Mouse (Mus musculus): Measurements from ENCODE around the gene Retnlg. TPM values are rescaled to one million over a fixed set of nuclear protein-coding genes. Genes with fewer than 3 reads are reported as not detected.
A peak's percentile ranks its signal among the peaks of the same experiment; 100 is the strongest.
"Not testable (repeated sequence)": the region's sequence is repeated elsewhere in the genome, so short reads cannot be mapped to it uniquely, and the experiment has no call there.

The Retnlg gene
- total RNA-seq (2014; fragmentation: Nextera tagmentation) (not detected in 2 replicates), total RNA-seq (2017) (not detected in 2 replicates), polyA plus RNA-seq (2012) (not detected in 2 replicates)

- H3K27me3 ChIP-seq (ENCODE audit: insufficient read depth, low read length), result no peaks in the 10 kb centered on the region
- peaks cover 30% of the 10 kb centered on the region for H3K4me1 ChIP-seq (ENCODE audit: insufficient read depth, low read depth, low read length)
- TF ChIP-seq POLR2AphosphoS5 (IDR thresholded peaks at IDR 0.05; ENCODE audit: insufficient replicate concordance, low read depth, low read length) (no peak), TAL1 (conservative IDR thresholded peaks at IDR 0.05; ENCODE audit: low read depth, low read length) (no peak), GATA2 (IDR thresholded peaks at IDR 0.05; ENCODE audit: borderline replicate concordance, low read depth, low read length) (no peak), CTCF (IDR thresholded peaks at IDR 0.05; ENCODE audit: low read depth, low read length) (no peak), GATA1 (IDR thresholded peaks at IDR 0.05; ENCODE audit: borderline replicate concordance, low read length) (no peak)
- no peak for DNase-seq (ENCODE audit: low spot score)
- H3K4me3 ChIP-seq (ENCODE audit: low read depth, low read length), result no peak within 1 kb of the TSS
- no peaks in the 10 kb centered on the region for H3K9me3 ChIP-seq (replicated peaks)
- no peaks in the 10 kb centered on the region for H3K36me3 ChIP-seq (replicated peaks)
- no peak for ATAC-seq (ENCODE audit: extremely low read depth, insufficient number of reproducible peaks, low FRiP score, poor library complexity, severe bottlenecking)
Measured at GRCm38 (mm10) chr16:48872321-48872720, at the start of gene Retnlg. Retnlg (plus strand) TSS chr16:48872621.

GRCm38 (mm10) chr16:48826474-48826873, 45.9 kb upstream of the Retnlg start:
- no peak for TF ChIP-seq GATA1 (IDR thresholded peaks at IDR 0.05; ENCODE audit: borderline replicate concordance, low read length)
- TF ChIP-seq GATA2 (IDR thresholded peaks at IDR 0.05; ENCODE audit: borderline replicate concordance, low read depth, low read length), result no peak
- no peak for TF ChIP-seq CTCF (IDR thresholded peaks at IDR 0.05; ENCODE audit: low read depth, low read length)
- no peak for TF ChIP-seq TAL1 (conservative IDR thresholded peaks at IDR 0.05; ENCODE audit: low read depth, low read length)
- no peak for TF ChIP-seq POLR2AphosphoS5 (IDR thresholded peaks at IDR 0.05; ENCODE audit: insufficient replicate concordance, low read depth, low read length)
- no peak for DNase-seq (ENCODE audit: low spot score)
- Histone ChIP-seq H3K27me3 (ENCODE audit: insufficient read depth, low read length) (no peaks in the 10 kb centered on the region), H3K4me3 (ENCODE audit: low read depth, low read length) (no peak overlapping the region), H3K36me3 (replicated peaks) (no peaks in the 10 kb centered on the region), H3K9me3 (replicated peaks) (no peaks in the 10 kb centered on the region), H3K4me1 (ENCODE audit: insufficient read depth, low read depth, low read length) (peaks cover 2% of the 10 kb centered on the region; the same call in 1 of the 2 replicates)
- no peak for ATAC-seq (ENCODE audit: extremely low read depth, insufficient number of reproducible peaks, low FRiP score, poor library complexity, severe bottlenecking)

GRCm38 (mm10) chr16:48827625-48828024, 44.8 kb upstream of the Retnlg start:
- no peak overlapping the region for H3K4me3 ChIP-seq (ENCODE audit: low read depth, low read length)
- ATAC-seq (ENCODE audit: extremely low read depth, insufficient number of reproducible peaks, low FRiP score, poor library complexity, severe bottlenecking) (no peak), DNase-seq (ENCODE audit: low spot score) (no peak)
- no peaks in the 10 kb centered on the region for H3K9me3 ChIP-seq (replicated peaks)
- H3K27me3 ChIP-seq (ENCODE audit: insufficient read depth, low read length), result no peaks in the 10 kb centered on the region
- no peaks in the 10 kb centered on the region for H3K36me3 ChIP-seq (replicated peaks)
- peaks cover 6% of the 10 kb centered on the region; the same call in 1 of the 2 replicates for H3K4me1 ChIP-seq (ENCODE audit: insufficient read depth, low read depth, low read length)
- no peak for TF ChIP-seq CTCF (IDR thresholded peaks at IDR 0.05; ENCODE audit: low read depth, low read length)
- no peak for TF ChIP-seq GATA1 (IDR thresholded peaks at IDR 0.05; ENCODE audit: borderline replicate concordance, low read length)
- TF ChIP-seq GATA2 (IDR thresholded peaks at IDR 0.05; ENCODE audit: borderline replicate concordance, low read depth, low read length), result no peak
- no peak for TF ChIP-seq TAL1 (conservative IDR thresholded peaks at IDR 0.05; ENCODE audit: low read depth, low read length)
- TF ChIP-seq POLR2AphosphoS5 (IDR thresholded peaks at IDR 0.05; ENCODE audit: insufficient replicate concordance, low read depth, low read length), result no peak

GRCm38 (mm10) chr16:48829060-48829459, 43.4 kb upstream of the Retnlg start:
- ATAC-seq (ENCODE audit: extremely low read depth, insufficient number of reproducible peaks, low FRiP score, poor library complexity, severe bottlenecking) (no peak), DNase-seq (ENCODE audit: low spot score) (no peak)
- H3K36me3 ChIP-seq (replicated peaks), result no peaks in the 10 kb centered on the region
- no peaks in the 10 kb centered on the region for H3K27me3 ChIP-seq (ENCODE audit: insufficient read depth, low read length)
- no peak overlapping the region for H3K4me3 ChIP-seq (ENCODE audit: low read depth, low read length)
- H3K9me3 ChIP-seq (replicated peaks), result no peaks in the 10 kb centered on the region
- TF ChIP-seq TAL1 (conservative IDR thresholded peaks at IDR 0.05; ENCODE audit: low read depth, low read length) (no peak), POLR2AphosphoS5 (IDR thresholded peaks at IDR 0.05; ENCODE audit: insufficient replicate concordance, low read depth, low read length) (no peak), CTCF (IDR thresholded peaks at IDR 0.05; ENCODE audit: low read depth, low read length) (no peak), GATA2 (IDR thresholded peaks at IDR 0.05; ENCODE audit: borderline replicate concordance, low read depth, low read length) (no peak), GATA1 (IDR thresholded peaks at IDR 0.05; ENCODE audit: borderline replicate concordance, low read length) (no peak)
- H3K4me1 ChIP-seq (ENCODE audit: insufficient read depth, low read depth, low read length), result peaks cover 9% of the 10 kb centered on the region

GRCm38 (mm10) chr16:48832055-48832454, 40.4 kb upstream of the Retnlg start:
- Histone ChIP-seq H3K4me3 (ENCODE audit: low read depth, low read length) (no peak overlapping the region), H3K9me3 (replicated peaks) (no peaks in the 10 kb centered on the region), H3K4me1 (ENCODE audit: insufficient read depth, low read depth, low read length) (peaks cover 9% of the 10 kb centered on the region), H3K27me3 (ENCODE audit: insufficient read depth, low read length) (no peaks in the 10 kb centered on the region), H3K36me3 (replicated peaks) (no peaks in the 10 kb centered on the region)
- TF ChIP-seq POLR2AphosphoS5 (IDR thresholded peaks at IDR 0.05; ENCODE audit: insufficient replicate concordance, low read depth, low read length), result no peak
- no peak for TF ChIP-seq TAL1 (conservative IDR thresholded peaks at IDR 0.05; ENCODE audit: low read depth, low read length)
- no peak for TF ChIP-seq GATA1 (IDR thresholded peaks at IDR 0.05; ENCODE audit: borderline replicate concordance, low read length)
- DNase-seq (ENCODE audit: low spot score) (no peak), ATAC-seq (ENCODE audit: extremely low read depth, insufficient number of reproducible peaks, low FRiP score, poor library complexity, severe bottlenecking) (no peak)

- H3K27me3 ChIP-seq (ENCODE audit: insufficient read depth, low read length); H3K4me3 ChIP-seq (ENCODE audit: low read depth, low read length); DNase-seq (ENCODE audit: low spot score); H3K9me3 ChIP-seq (replicated peaks); H3K4me1 ChIP-seq (ENCODE audit: insufficient read depth, low read depth, low read length); H3K36me3 ChIP-seq (replicated peaks): not testable (repeated sequence)
- ATAC-seq (ENCODE audit: extremely low read depth, insufficient number of reproducible peaks, low FRiP score, poor library complexity, severe bottlenecking), result peak; percentile 63; the same call in 1 of the 2 replicates
Measured at GRCm38 (mm10) chr16:48833626-48834025, 38.8 kb upstream of the Retnlg start.

GRCm38 (mm10) chr16:48842266-48842665, 30.2 kb upstream of the Retnlg start, which contains the start of gene Retnla:
Retnla (plus strand) TSS chr16:48842551.
- Histone ChIP-seq H3K4me1 (ENCODE audit: insufficient read depth, low read depth, low read length) (peaks cover 3% of the 10 kb centered on the region), H3K27me3 (ENCODE audit: insufficient read depth, low read length) (no peaks in the 10 kb centered on the region), H3K9me3 (replicated peaks) (no peaks in the 10 kb centered on the region), H3K36me3 (replicated peaks) (no peaks in the 10 kb centered on the region), H3K4me3 (ENCODE audit: low read depth, low read length) (no peak within 1 kb of the TSS)
- ATAC-seq (ENCODE audit: extremely low read depth, insufficient number of reproducible peaks, low FRiP score, poor library complexity, severe bottlenecking) (no peak), DNase-seq (ENCODE audit: low spot score) (no peak)
- TF ChIP-seq CTCF (IDR thresholded peaks at IDR 0.05; ENCODE audit: low read depth, low read length) (no peak), GATA1 (IDR thresholded peaks at IDR 0.05; ENCODE audit: borderline replicate concordance, low read length) (no peak), POLR2AphosphoS5 (IDR thresholded peaks at IDR 0.05; ENCODE audit: insufficient replicate concordance, low read depth, low read length) (no peak), TAL1 (conservative IDR thresholded peaks at IDR 0.05; ENCODE audit: low read depth, low read length) (no peak), GATA2 (IDR thresholded peaks at IDR 0.05; ENCODE audit: borderline replicate concordance, low read depth, low read length) (no peak)

All from G1E (cell line).